ENCODE assay signal across 9 mouse cellular contexts in genomic region chr3:131271157-131271556, GRCm38 (mm10). TPM values are rescaled to one million over a fixed set of nuclear protein-coding genes. Genes with fewer than 3 reads are reported as not detected.
DNase-seq lines count a peak whose midpoint lies in the region; ATAC-seq and TF ChIP-seq lines count a peak whose summit lies in the region.
"Had no signal": no experiment of that assay in that cellular context is flagged by ENCODE, and none has a peak within 500 bp of the region (broad histone marks: within the 10 kb centered on the region; RNA-seq: fewer than 3 reads in every experiment).

No protein-coding gene starts in this region.

- no peak overlapping the region for H3K27ac ChIP-seq in hindbrain, embryonic 16.5 days (ENCODE audit: low read depth, low read length)
- peak overlapping the region; percentile 76 for H3K27ac ChIP-seq in liver, embryonic 11.5 days (ENCODE audit: low read depth, low read length)

- no peaks in the 10 kb centered on the region for H3K9me3 ChIP-seq in hindbrain, embryonic 16.5 days (ENCODE audit: control insufficient read depth, low read length)
- no peaks in the 10 kb centered on the region for H3K9me3 ChIP-seq in liver, embryonic 11.5 days (ENCODE audit: control insufficient read depth, low read length)

- no peaks in the 10 kb centered on the region for H3K36me3 ChIP-seq in hindbrain, embryonic 16.5 days (ENCODE audit: control insufficient read depth, insufficient read depth, low read length)
- no peaks in the 10 kb centered on the region for H3K36me3 ChIP-seq in liver, embryonic 11.5 days (ENCODE audit: control insufficient read depth, insufficient read depth, low read length)
- no peaks in the 10 kb centered on the region for H3K36me3 ChIP-seq in myocyte (ENCODE audit: control insufficient read depth, insufficient read depth)

- peak overlapping the region; percentile 57 for H3K4me3 ChIP-seq in hindbrain, embryonic 16.5 days (ENCODE audit: low read length)
- peak overlapping the region; percentile 76 for H3K4me3 ChIP-seq in liver, embryonic 11.5 days (ENCODE audit: low read depth, low read length)
- peak overlapping the region; percentile 48 for H3K4me3 ChIP-seq in myocyte

- peak overlapping the region; percentile 56; the same call in 1 of the 2 replicates for H3K9ac ChIP-seq in hindbrain, embryonic 16.5 days (ENCODE audit: low read depth, low read length)
- peak overlapping the region; percentile 75 for H3K9ac ChIP-seq in liver, embryonic 11.5 days (ENCODE audit: low read depth, low read length)

- H3ac ChIP-seq in myocyte (ENCODE audit: control insufficient read depth, insufficient read length) = peak overlapping the region; percentile 41

- DNase-seq in ES-CJ7 (ENCODE audit: low read depth, low spot score) = peak; percentile 76
- DNase-seq in adrenal gland, postnatal 25 days = peak; percentile 64
- DNase-seq in forelimb bud, embryonic 11.5 days (ENCODE audit: low read depth, low spot score) = peak; percentile 48
- DNase-seq in liver, embryonic 11.5 days (ENCODE audit: low spot score) = peak; percentile 73
- DNase-seq in thymus, postnatal 4 days = peak; percentile 50
- DNase-seq in layer of hippocampus, postnatal 14 days (ENCODE audit: low spot score in 2 of 2) = no peak

- H3K4me2 ChIP-seq in hindbrain, embryonic 16.5 days (ENCODE audit: low read length) = peak overlapping the region; percentile 87
- peak overlapping the region; percentile 94 for H3K4me2 ChIP-seq in liver, embryonic 11.5 days
- H3K4me2 ChIP-seq in myocyte (ENCODE audit: low read depth) = peak overlapping the region; percentile 91

- peaks cover 10% of the 10 kb centered on the region for H3K4me1 ChIP-seq in hindbrain, embryonic 16.5 days (ENCODE audit: control insufficient read depth, insufficient read depth, low read depth, low read length)
- peaks cover 11% of the 10 kb centered on the region for H3K4me1 ChIP-seq in liver, embryonic 11.5 days (replicated peaks; ENCODE audit: control insufficient read depth, insufficient read depth, low read length)

- WGBS in hindbrain, embryonic 16.5 days = 10% methylated on average over 8 of the region's 8 CpGs
- WGBS in liver, embryonic 11.5 days = 1% methylated on average over 8 of the region's 8 CpGs

- H3K27me3 ChIP-seq in hindbrain, embryonic 16.5 days (replicated peaks; ENCODE audit: control insufficient read depth, insufficient read depth, low read length) = no peaks in the 10 kb centered on the region
- H3K27me3 ChIP-seq in liver, embryonic 11.5 days (replicated peaks; ENCODE audit: control insufficient read depth, insufficient read depth, low read length) = no peaks in the 10 kb centered on the region
- H3K27me3 ChIP-seq in myocyte (ENCODE audit: control insufficient read depth, insufficient read depth, insufficient read length) = no peaks in the 10 kb centered on the region

- no peak for TF ChIP-seq POLR2A in myocyte (IDR thresholded peaks at IDR 0.05; ENCODE audit: insufficient read length, low read depth)

- no peak for ATAC-seq in hindbrain, embryonic 16.5 days
- ATAC-seq in liver, embryonic 11.5 days (replicated peaks; ENCODE audit: low FRiP score) = peak; percentile 76

- no peaks in the 10 kb centered on the region for H3K79me2 ChIP-seq in myocyte (ENCODE audit: control insufficient read depth, insufficient read depth)

TF ChIP-seq in myocyte, 11 proteins besides CTCF, POLR2A, EP300 and RAD21:
- TF ChIP-seq CEBPB (IDR thresholded peaks at IDR 0.05; ENCODE audit: insufficient read depth, poor library complexity, severe bottlenecking) (no peak), POLR2AphosphoS2 (IDR thresholded peaks at IDR 0.05; ENCODE audit: insufficient read length, low read depth) (no peak), TCF12 (IDR thresholded peaks at IDR 0.05; ENCODE audit: insufficient read depth, poor library complexity, severe bottlenecking) (no peak), SRF (IDR thresholded peaks at IDR 0.05; ENCODE audit: control insufficient read depth, insufficient read length, low read depth) (no peak), TCF3 (IDR thresholded peaks at IDR 0.05; ENCODE audit: insufficient read length, low read depth) (no peak), MAX (IDR thresholded peaks at IDR 0.05; ENCODE audit: low read depth) (no peak), MYOG (IDR thresholded peaks at IDR 0.05; ENCODE audit: control insufficient read depth in 1 of 3, insufficient read depth in 1 of 3, insufficient read length in 2 of 3, low read depth in 2 of 3) (no peak), USF1 (IDR thresholded peaks at IDR 0.05; ENCODE audit: low read depth) (no peak), REST (IDR thresholded peaks at IDR 0.05; ENCODE audit: insufficient read depth, insufficient read length) (no peak), MYOD1 (IDR thresholded peaks at IDR 0.05; ENCODE audit: control insufficient read depth in 1 of 3, insufficient read length in 2 of 3, low read depth in 2 of 3) (no peak), E2F4 (IDR thresholded peaks at IDR 0.05; ENCODE audit: insufficient read depth) (no peak)

RNA-seq across cellular contexts. Expression of gene Hadh, which starts 0.7 kb away (rescaled TPM):
- 400 and 413 TPM in 2 replicates for total RNA-seq in adrenal gland, postnatal 25 days (2021)
- polyA plus RNA-seq in hindbrain, embryonic 16.5 days (2015; fragmentation: Nextera tagmentation; extraction: Ambion mirVana) = 26.1 and 31.1 TPM in 2 replicates
- 134 TPM in 2 replicates for polyA plus RNA-seq in liver, embryonic 11.5 days (2014; fragmentation: Nextera tagmentation; extraction: Ambion mirVana)
- polyA plus RNA-seq in myocyte (2012; fragmentation: generic; extraction: Trizol) = 70.7 TPM
- total RNA-seq in layer of hippocampus, postnatal 14 days (2021) = 10 to 100 TPM; 27.1 to 30.9 TPM

RNA-seq across cellular contexts. Expression of gene Cyp2u1, which starts 31.9 kb away (rescaled TPM):
- total RNA-seq in adrenal gland, postnatal 25 days (2021) = 20.8 and 24.4 TPM in 2 replicates
- 9.4 and 10.2 TPM in 2 replicates for polyA plus RNA-seq in hindbrain, embryonic 16.5 days (2015; fragmentation: Nextera tagmentation; extraction: Ambion mirVana)
- 0.69 and 0.83 TPM in 2 replicates for polyA plus RNA-seq in liver, embryonic 11.5 days (2014; fragmentation: Nextera tagmentation; extraction: Ambion mirVana)
- 4.1 TPM for polyA plus RNA-seq in myocyte (2012; fragmentation: generic; extraction: Trizol)
- 10 to 100 TPM; 15.1 to 15.3 TPM for total RNA-seq in layer of hippocampus, postnatal 14 days (2021)
- total RNA-seq: neutrophil, adult 5-6 weeks had no signal

Comparison
In these comparisons a context has a peak if more than half of its experiments do, and no peak if none do; other contexts are left out.
1. DNase-seq: peak in ES-CJ7 (single experiment), adrenal gland, postnatal 25 days (single experiment), forelimb bud, embryonic 11.5 days (single experiment), liver, embryonic 11.5 days (single experiment) and thymus, postnatal 4 days (single experiment); none in layer of hippocampus, postnatal 14 days (0 of 2).
2. Peak in every context shown above with its lines, with median percentiles within 50 percentile points of each other: H3K4me2 ChIP-seq and H3K4me3 ChIP-seq.